Mouse (Mus musculus) T-helper 1 cell (primary cell): ENCODE measurements at regions not wholly inside any gene's neighbourhood (a gene's known extent, or its start where the extent isn't known, plus 50 kb on each side); places are given as distances from the start of the nearest gene placed in this dataset.

Experiments used
- in situ Hi-C: fragments of 300-600 bp; cut with MboI, MseI; formaldehyde crosslinking; loops from one replicate; pipeline ENCODE4 v1.15.1; 2025; ENCODE audit warnings: high pct_unique_total_duplicates

- in situ Hi-C loops = loop anchor here (25.0 kb wide), 1 partner anchor 1533 kb away; no protein-coding TSS in a partner anchor
These were observed 686.1 kb upstream of the Ptchd4 start for GRCm38 (mm10) chr17:41629691-41630090.

GRCm38 (mm10) chr17:41627576-41627975, 688.2 kb upstream of the Ptchd4 start:
- in situ Hi-C loops = loop anchor here (25.0 kb wide), 1 partner anchor 1535 kb away; no protein-coding TSS in a partner anchor

- in situ Hi-C loops = no loop called here
These were observed 659.6 kb upstream of the Cenpq start for GRCm38 (mm10) chr17:41594431-41594830.
